Mouse (Mus musculus) ES-E14 (cell line): ENCODE data around the gene Mast2.

ENCODE experiments used
- CHD2 ChIP-seq: IDR thresholded peaks from 2 replicates; pipeline ENCODE4 v1.6.1; 2014; ENCODE audit warnings: mild to moderate bottlenecking, low read depth, low read length, inconsistent platforms
- MAFK ChIP-seq: IDR thresholded peaks from 2 replicates; pipeline ENCODE4 v1.6.1; 2014; ENCODE audit warnings: mild to moderate bottlenecking, low read depth, low read length, inconsistent platforms; ENCODE audit not compliant: insufficient read depth
- ZC3H11A ChIP-seq: IDR thresholded peaks from 2 replicates; pipeline ENCODE4 v1.6.1; 2012; ENCODE audit warnings: low read depth, mild to moderate bottlenecking, inconsistent platforms, low read length, borderline replicate concordance
- ZNF384 ChIP-seq: IDR thresholded peaks from 2 replicates; pipeline ENCODE4 v1.6.1; 2012; ENCODE audit warnings: low read depth, low read length, inconsistent platforms

DNA sequence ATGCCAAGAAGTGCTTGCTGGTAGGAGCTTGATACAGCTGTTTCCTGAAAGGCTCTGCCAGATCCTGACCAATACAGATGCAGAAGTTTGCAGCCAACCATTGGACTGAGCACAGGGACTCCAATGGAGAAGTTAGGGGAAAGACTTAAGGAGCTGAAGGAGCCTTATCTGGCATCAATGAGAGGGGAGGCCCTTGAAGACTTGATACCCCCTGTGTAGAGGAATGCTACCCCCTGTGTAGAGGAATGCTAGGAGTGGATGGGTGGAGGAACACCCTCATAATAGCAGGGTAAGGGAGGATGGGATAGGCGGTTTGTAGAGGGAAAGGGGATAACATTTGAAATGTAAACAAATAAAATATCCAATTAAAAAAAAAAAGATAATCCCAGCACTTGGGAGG is 65.9 kb downstream of the Mast2 start:
- TF ChIP-seq CHD2 = no peak
- no peak for TF ChIP-seq ZNF384
- no peak for TF ChIP-seq MAFK
- no peak for TF ChIP-seq ZC3H11A
